Mouse (Mus musculus): ENCODE data around the gene Ctxn1. TPM values are rescaled to one million over a fixed set of nuclear protein-coding genes. Genes with fewer than 3 reads are reported as not detected.
A peak's percentile ranks its signal among the peaks of the same experiment; 100 is the strongest.

The Ctxn1 gene
- polyA plus RNA-seq, 1 experiment from 2014 or later, result 29.4 TPM

- ATAC-seq (ENCODE audit: insufficient number of reproducible peaks, insufficient read depth, low FRiP score, low read depth), result no peak
- peaks cover 42% of the 10 kb centered on the region for H3K36me3 ChIP-seq (ENCODE audit: control insufficient read depth, insufficient read depth, low read length)
- H3K27ac ChIP-seq (replicated peaks in 1 of 2; ENCODE audit: control insufficient read depth in 1 of 2, insufficient read depth in 1 of 2, low read depth in 2 of 2, low read length in 2 of 2), result peak overlapping the region; percentile 4 to 53; a peak in 3 of 4 replicates
- H3K9me3 ChIP-seq (ENCODE audit: control insufficient read depth, low read length), result no peaks in the 10 kb centered on the region
- H3K4me2 ChIP-seq (ENCODE audit: low read length), result peak overlapping the region; percentile 60
- peaks cover 15 to 22% of the 10 kb centered on the region in 2 experiments for H3K4me1 ChIP-seq (ENCODE audit: control insufficient read depth in 2 of 2, insufficient read depth in 2 of 2, low read length in 2 of 2)
- H3K9ac ChIP-seq (ENCODE audit: low read length), result peak overlapping the region; percentile 52
- no peaks in the 10 kb centered on the region for H3K27me3 ChIP-seq (ENCODE audit: control insufficient read depth, insufficient read depth, low read length)
- WGBS, result 13% methylated on average over 29 of the region's 29 CpGs
- peak overlapping the region in 1 of 2 experiments; percentile 16; a peak in 1 of 4 replicates for H3K4me3 ChIP-seq (ENCODE audit: control insufficient read depth in 1 of 2, insufficient read depth in 1 of 2, low read depth in 1 of 2, low read length in 2 of 2)
Measured at GRCm38 (mm10) chr8:4249213-4249612, 9.9 kb downstream of the Ctxn1 start.

GRCm38 (mm10) chr8:4247951-4248540, 11.0 kb downstream of the Ctxn1 start, which contains the start of gene Tgfbr3l:
Gene Tgfbr3l (plus strand): TSS chr8:4248214.
- H3K27me3 ChIP-seq (ENCODE audit: control insufficient read depth, insufficient read depth, low read length), result no peaks in the 10 kb centered on the region
- peaks cover 54% of the 10 kb centered on the region for H3K36me3 ChIP-seq (ENCODE audit: control insufficient read depth, insufficient read depth, low read length)
- H3K4me3 ChIP-seq (ENCODE audit: control insufficient read depth in 1 of 2, insufficient read depth in 1 of 2, low read depth in 1 of 2, low read length in 2 of 2), result peak within 1 kb of the TSS in 1 of 2 experiments; percentile 16; a peak in 1 of 4 replicates
- peak within 1 kb of the TSS; percentile 52 for H3K9ac ChIP-seq (ENCODE audit: low read length)
- H3K4me2 ChIP-seq (ENCODE audit: low read length), result peak within 1 kb of the TSS; percentile 60
- 80% methylated on average over 15 of the region's 15 CpGs for WGBS
- ATAC-seq (ENCODE audit: insufficient number of reproducible peaks, insufficient read depth, low FRiP score, low read depth), result no peak
- H3K9me3 ChIP-seq (ENCODE audit: control insufficient read depth, low read length), result no peaks in the 10 kb centered on the region
- peak within 1 kb of the TSS; percentile 4 to 53; a peak in 3 of 4 replicates for H3K27ac ChIP-seq (replicated peaks in 1 of 2; ENCODE audit: control insufficient read depth in 1 of 2, insufficient read depth in 1 of 2, low read depth in 2 of 2, low read length in 2 of 2)
- peaks cover 12 to 16% of the 10 kb centered on the region in 2 experiments for H3K4me1 ChIP-seq (ENCODE audit: control insufficient read depth in 2 of 2, insufficient read depth in 2 of 2, low read length in 2 of 2)

- H3K36me3 ChIP-seq (ENCODE audit: control insufficient read depth, insufficient read depth, low read length), result peaks cover 61% of the 10 kb centered on the region
- no peak for ATAC-seq (ENCODE audit: insufficient number of reproducible peaks, insufficient read depth, low FRiP score, low read depth)
- no peaks in the 10 kb centered on the region for H3K9me3 ChIP-seq (ENCODE audit: control insufficient read depth, low read length)
- no peak overlapping the region for H3K4me2 ChIP-seq (ENCODE audit: low read length)
- no peak overlapping the region for H3K27ac ChIP-seq (replicated peaks in 1 of 2; ENCODE audit: control insufficient read depth in 1 of 2, insufficient read depth in 1 of 2, low read depth in 2 of 2, low read length in 2 of 2)
- H3K4me1 ChIP-seq (ENCODE audit: control insufficient read depth in 2 of 2, insufficient read depth in 2 of 2, low read length in 2 of 2), result peaks cover 8 to 11% of the 10 kb centered on the region in 2 experiments; a peak in 3 of 4 replicates
- no peak overlapping the region for H3K9ac ChIP-seq (ENCODE audit: low read length)
- 79% methylated on average over 8 of the region's 8 CpGs for WGBS
- no peak overlapping the region for H3K4me3 ChIP-seq (ENCODE audit: control insufficient read depth in 1 of 2, insufficient read depth in 1 of 2, low read depth in 1 of 2, low read length in 2 of 2)
- H3K27me3 ChIP-seq (ENCODE audit: control insufficient read depth, insufficient read depth, low read length), result no peaks in the 10 kb centered on the region
Measured at GRCm38 (mm10) chr8:4247241-4247640, 11.8 kb downstream of the Ctxn1 start.

- Histone ChIP-seq H3K27ac (replicated peaks in 1 of 2; ENCODE audit: control insufficient read depth in 1 of 2, insufficient read depth in 1 of 2, low read depth in 2 of 2, low read length in 2 of 2) (no peak overlapping the region), H3K4me2 (ENCODE audit: low read length) (no peak overlapping the region), H3K9ac (ENCODE audit: low read length) (no peak overlapping the region), H3K27me3 (ENCODE audit: control insufficient read depth, insufficient read depth, low read length) (no peaks in the 10 kb centered on the region), H3K4me1 (ENCODE audit: control insufficient read depth in 2 of 2, insufficient read depth in 2 of 2, low read length in 2 of 2) (peaks cover 8 to 10% of the 10 kb centered on the region in 2 experiments; a peak in 3 of 4 replicates), H3K9me3 (ENCODE audit: control insufficient read depth, low read length) (no peaks in the 10 kb centered on the region), H3K36me3 (ENCODE audit: control insufficient read depth, insufficient read depth, low read length) (peaks cover 77% of the 10 kb centered on the region), H3K4me3 (ENCODE audit: control insufficient read depth in 1 of 2, insufficient read depth in 1 of 2, low read depth in 1 of 2, low read length in 2 of 2) (no peak overlapping the region)
- no peak for ATAC-seq (ENCODE audit: insufficient number of reproducible peaks, insufficient read depth, low FRiP score, low read depth)
- WGBS, result 88% methylated on average over 13 of the region's 13 CpGs
Measured at GRCm38 (mm10) chr8:4245737-4246136, 13.3 kb downstream of the Ctxn1 start.

GRCm38 (mm10) chr8:4245061-4245460, 14.0 kb downstream of the Ctxn1 start:
- no peak overlapping the region for H3K4me2 ChIP-seq (ENCODE audit: low read length)
- H3K36me3 ChIP-seq (ENCODE audit: control insufficient read depth, insufficient read depth, low read length), result peaks cover 83% of the 10 kb centered on the region
- H3K4me1 ChIP-seq (ENCODE audit: control insufficient read depth in 2 of 2, insufficient read depth in 2 of 2, low read length in 2 of 2), result peaks cover 11 to 14% of the 10 kb centered on the region in 2 experiments
- H3K4me3 ChIP-seq (ENCODE audit: control insufficient read depth in 1 of 2, insufficient read depth in 1 of 2, low read depth in 1 of 2, low read length in 2 of 2), result no peak overlapping the region
- 90% methylated on average over 5 of the region's 5 CpGs for WGBS
- H3K27ac ChIP-seq (replicated peaks in 1 of 2; ENCODE audit: control insufficient read depth in 1 of 2, insufficient read depth in 1 of 2, low read depth in 2 of 2, low read length in 2 of 2), result no peak overlapping the region
- H3K9me3 ChIP-seq (ENCODE audit: control insufficient read depth, low read length), result no peaks in the 10 kb centered on the region
- no peak overlapping the region for H3K9ac ChIP-seq (ENCODE audit: low read length)
- no peaks in the 10 kb centered on the region for H3K27me3 ChIP-seq (ENCODE audit: control insufficient read depth, insufficient read depth, low read length)
- ATAC-seq (ENCODE audit: insufficient number of reproducible peaks, insufficient read depth, low FRiP score, low read depth), result no peak

GRCm38 (mm10) chr8:4239193-4239890, 19.7 kb downstream of the Ctxn1 start:
- WGBS, result 10% methylated on average over 19 of the region's 19 CpGs
- peak overlapping the region; percentile 79 for H3K4me2 ChIP-seq (ENCODE audit: low read length)
- peaks cover 14 to 17% of the 10 kb centered on the region in 2 experiments for H3K4me1 ChIP-seq (ENCODE audit: control insufficient read depth in 2 of 2, insufficient read depth in 2 of 2, low read length in 2 of 2)
- H3K27me3 ChIP-seq (ENCODE audit: control insufficient read depth, insufficient read depth, low read length), result no peaks in the 10 kb centered on the region
- H3K9ac ChIP-seq (ENCODE audit: low read length), result peak overlapping the region; percentile 78
- H3K9me3 ChIP-seq (ENCODE audit: control insufficient read depth, low read length), result no peaks in the 10 kb centered on the region
- peak overlapping the region; percentile 9 to 93 for H3K27ac ChIP-seq (replicated peaks in 1 of 2; ENCODE audit: control insufficient read depth in 1 of 2, insufficient read depth in 1 of 2, low read depth in 2 of 2, low read length in 2 of 2)
- H3K36me3 ChIP-seq (ENCODE audit: control insufficient read depth, insufficient read depth, low read length), result peaks cover 43% of the 10 kb centered on the region
- ATAC-seq (ENCODE audit: insufficient number of reproducible peaks, insufficient read depth, low FRiP score, low read depth), result no peak
- peak overlapping the region; percentile 69 to 72 for H3K4me3 ChIP-seq (ENCODE audit: control insufficient read depth in 1 of 2, insufficient read depth in 1 of 2, low read depth in 1 of 2, low read length in 2 of 2)

GRCm38 (mm10) chr8:4238434-4239192, 20.5 kb downstream of the Ctxn1 start, which contains the start of the genes Map2k7 and Gm49320:
Gene Map2k7 (plus strand): TSS chr8:4238740.
Gene Gm49320 (plus strand): TSS chr8:4238865.
- Histone ChIP-seq H3K4me2 (ENCODE audit: low read length) (peak within 1 kb of the TSS; percentile 79), H3K27ac (replicated peaks in 1 of 2; ENCODE audit: control insufficient read depth in 1 of 2, insufficient read depth in 1 of 2, low read depth in 2 of 2, low read length in 2 of 2) (peak within 1 kb of the TSS; percentile 93 to 97), H3K9me3 (ENCODE audit: control insufficient read depth, low read length) (no peaks in the 10 kb centered on the region), H3K4me1 (ENCODE audit: control insufficient read depth in 2 of 2, insufficient read depth in 2 of 2, low read length in 2 of 2) (peaks cover 14 to 17% of the 10 kb centered on the region in 2 experiments), H3K36me3 (ENCODE audit: control insufficient read depth, insufficient read depth, low read length) (peaks cover 35% of the 10 kb centered on the region), H3K4me3 (ENCODE audit: control insufficient read depth in 1 of 2, insufficient read depth in 1 of 2, low read depth in 1 of 2, low read length in 2 of 2) (peak within 1 kb of the TSS; percentile 69 to 72), H3K27me3 (ENCODE audit: control insufficient read depth, insufficient read depth, low read length) (no peaks in the 10 kb centered on the region), H3K9ac (ENCODE audit: low read length) (peak within 1 kb of the TSS; percentile 80)
- ATAC-seq (ENCODE audit: insufficient number of reproducible peaks, insufficient read depth, low FRiP score, low read depth), result peak; percentile 94
- under 1% methylated on average over 66 of the region's 71 CpGs for WGBS
